Comparison of ENCODE assay signal across 11 mouse cellular contexts in genomic region chr12:52346611-52347010, GRCm38 (mm10).
A peak's percentile ranks its signal among the peaks of the same experiment; 100 is the strongest.
DNase-seq lines count a peak whose midpoint lies in the region; ATAC-seq and TF ChIP-seq lines count a peak whose summit lies in the region.
"Had no signal": no experiment of that assay in that cellular context is flagged by ENCODE, and none has a peak within 500 bp of the region (broad histone marks: within the 10 kb centered on the region; RNA-seq: fewer than 3 reads in every experiment).

No protein-coding gene starts in this region.

- H3K36me3 ChIP-seq in heart, embryonic 11.5 days (ENCODE audit: control insufficient read depth, insufficient read depth, low read length): no peaks in the 10 kb centered on the region
- H3K36me3 ChIP-seq in forebrain, embryonic 16.5 days (ENCODE audit: control insufficient read depth, insufficient read depth): no peaks in the 10 kb centered on the region
- no peaks in the 10 kb centered on the region for H3K36me3 ChIP-seq in liver, postnatal 0 days (replicated peaks; ENCODE audit: insufficient read depth, low read length)
- H3K36me3 ChIP-seq in intestine, postnatal 0 days (ENCODE audit: control insufficient read depth, insufficient read depth): no peaks in the 10 kb centered on the region
- H3K36me3 ChIP-seq: heart, embryonic 13.5 days; neural tube, embryonic 12.5 days had no signal

- H3K9ac ChIP-seq in heart, embryonic 11.5 days (ENCODE audit: low read depth, low read length): no peak overlapping the region
- H3K9ac ChIP-seq in forebrain, embryonic 16.5 days (replicated peaks; ENCODE audit: low read depth, low read length): no peak overlapping the region
- no peak overlapping the region for H3K9ac ChIP-seq in liver, postnatal 0 days (replicated peaks)
- no peak overlapping the region for H3K9ac ChIP-seq in intestine, postnatal 0 days (ENCODE audit: low read depth, low read length)
- H3K9ac ChIP-seq: heart, embryonic 13.5 days; neural tube, embryonic 12.5 days had no signal

- no peak overlapping the region for H3K4me2 ChIP-seq in heart, embryonic 11.5 days
- H3K4me2 ChIP-seq in forebrain, embryonic 16.5 days (ENCODE audit: low read length): no peak overlapping the region
- no peak overlapping the region for H3K4me2 ChIP-seq in liver, postnatal 0 days (ENCODE audit: low read depth, low read length)
- no peak overlapping the region for H3K4me2 ChIP-seq in intestine, postnatal 0 days (replicated peaks; ENCODE audit: low read depth)
- H3K4me2 ChIP-seq: heart, embryonic 13.5 days; neural tube, embryonic 12.5 days had no signal

- peak; percentile 87 for DNase-seq in heart, adult 11 months
- DNase-seq in brain, adult 2 months (ENCODE audit: low read depth, low spot score): peak; percentile 71
- peak; percentile 13 for DNase-seq in lung, postnatal 14 days
- DNase-seq in neural tube, embryonic 10.5 days (ENCODE audit: extremely low spot score, low spot score): no peak
- no peak for DNase-seq in liver, postnatal 0 days
- DNase-seq: kidney, adult 18-20 months had no signal

- H3K4me3 ChIP-seq in heart, embryonic 11.5 days (ENCODE audit: low read depth, low read length): no peak overlapping the region
- H3K4me3 ChIP-seq in forebrain, embryonic 16.5 days (replicated peaks; ENCODE audit: low read length): no peak overlapping the region
- no peak overlapping the region for H3K4me3 ChIP-seq in liver, postnatal 0 days (ENCODE audit: low read depth, low read length)
- no peak overlapping the region for H3K4me3 ChIP-seq in intestine, postnatal 0 days (ENCODE audit: low read depth, low read length)
- H3K4me3 ChIP-seq: heart, embryonic 13.5 days; neural tube, embryonic 12.5 days had no signal

- WGBS in heart, embryonic 11.5 days (ENCODE audit: insufficient replicate concordance): 66% methylated on average over 5 of the region's 5 CpGs
- WGBS in forebrain, embryonic 16.5 days: 17% methylated on average over 5 of the region's 5 CpGs
- WGBS in liver, postnatal 0 days (ENCODE audit: insufficient replicate concordance): 70% methylated on average over 5 of the region's 5 CpGs
- 73% methylated on average over 5 of the region's 5 CpGs for WGBS in intestine, postnatal 0 days

- TF ChIP-seq EP300 in liver, postnatal 0 days (IDR thresholded peaks at IDR 0.05; ENCODE audit: low read depth): no peak

- H3K27me3 ChIP-seq in heart, embryonic 11.5 days (ENCODE audit: control insufficient read depth, insufficient read depth, low read length): no peaks in the 10 kb centered on the region
- H3K27me3 ChIP-seq in forebrain, embryonic 16.5 days (replicated peaks; ENCODE audit: control insufficient read depth, insufficient read depth, low read length): no peaks in the 10 kb centered on the region
- no peaks in the 10 kb centered on the region for H3K27me3 ChIP-seq in liver, postnatal 0 days (ENCODE audit: insufficient read depth, low read length)
- H3K27me3 ChIP-seq in intestine, postnatal 0 days (replicated peaks; ENCODE audit: control insufficient read depth, insufficient read depth, low read length): no peaks in the 10 kb centered on the region
- H3K27me3 ChIP-seq: heart, embryonic 13.5 days; neural tube, embryonic 12.5 days had no signal

- no peak overlapping the region for H3K27ac ChIP-seq in heart, embryonic 11.5 days (ENCODE audit: low read depth, low read length)
- no peak overlapping the region for H3K27ac ChIP-seq in forebrain, embryonic 16.5 days (ENCODE audit: low read length)
- no peak overlapping the region for H3K27ac ChIP-seq in liver, postnatal 0 days (ENCODE audit: low read depth)
- H3K27ac ChIP-seq in intestine, postnatal 0 days (ENCODE audit: low read depth, low read length): no peak overlapping the region
- H3K27ac ChIP-seq: heart, embryonic 13.5 days; neural tube, embryonic 12.5 days had no signal

- TF ChIP-seq CTCF in liver, postnatal 0 days (IDR thresholded peaks at IDR 0.05; ENCODE audit: low read depth): no peak
- TF ChIP-seq CTCF in intestine, postnatal 0 days (IDR thresholded peaks at IDR 0.05; ENCODE audit: low read depth): no peak

- H3K4me1 ChIP-seq in heart, embryonic 11.5 days (ENCODE audit: control insufficient read depth, insufficient read depth, low read length): peaks cover 5% of the 10 kb centered on the region; the same call in 1 of the 2 replicates
- no peaks in the 10 kb centered on the region for H3K4me1 ChIP-seq in forebrain, embryonic 16.5 days (replicated peaks; ENCODE audit: control insufficient read depth, insufficient read depth, low read length)
- H3K4me1 ChIP-seq in liver, postnatal 0 days (ENCODE audit: insufficient read depth): no peaks in the 10 kb centered on the region
- no peaks in the 10 kb centered on the region for H3K4me1 ChIP-seq in intestine, postnatal 0 days (replicated peaks; ENCODE audit: control insufficient read depth, insufficient read depth, low read length)
- H3K4me1 ChIP-seq: neural tube, embryonic 12.5 days had no signal

- no peak for ATAC-seq in heart, embryonic 11.5 days (replicated peaks; ENCODE audit: insufficient number of reproducible peaks, low FRiP score, low TSS enrichment)
- ATAC-seq in forebrain, embryonic 16.5 days: 0 out of 2 replicates have a peak, but pooled peaks have one; percentile 36
- no peak for ATAC-seq in liver, postnatal 0 days
- ATAC-seq in intestine, postnatal 0 days: no peak

- no peaks in the 10 kb centered on the region for H3K9me3 ChIP-seq in heart, embryonic 11.5 days (replicated peaks; ENCODE audit: control insufficient read depth, low read length)
- H3K9me3 ChIP-seq in forebrain, embryonic 16.5 days (ENCODE audit: control insufficient read depth, low read length): no peaks in the 10 kb centered on the region
- no peaks in the 10 kb centered on the region for H3K9me3 ChIP-seq in liver, postnatal 0 days (ENCODE audit: low read length)
- H3K9me3 ChIP-seq in intestine, postnatal 0 days (ENCODE audit: control insufficient read depth): no peaks in the 10 kb centered on the region
- H3K9me3 ChIP-seq: heart, embryonic 13.5 days; neural tube, embryonic 12.5 days had no signal

Comparison
In these comparisons a context has a peak if more than half of its experiments do, and no peak if none do; other contexts are left out.
1. DNase-seq: peak in heart, adult 11 months (single experiment), brain, adult 2 months (single experiment) and lung, postnatal 14 days (single experiment); none in neural tube, embryonic 10.5 days (single experiment) and liver, postnatal 0 days (single experiment).